Mouse (Mus musculus) kidney, adult 11 months (tissue): ENCODE results near the gene Adgrl2.

Source experiments
- DNase-seq: peaks from one replicate; pipeline ENCODE4 v3.0.0; 2022

The Adgrl2 gene

DNA sequence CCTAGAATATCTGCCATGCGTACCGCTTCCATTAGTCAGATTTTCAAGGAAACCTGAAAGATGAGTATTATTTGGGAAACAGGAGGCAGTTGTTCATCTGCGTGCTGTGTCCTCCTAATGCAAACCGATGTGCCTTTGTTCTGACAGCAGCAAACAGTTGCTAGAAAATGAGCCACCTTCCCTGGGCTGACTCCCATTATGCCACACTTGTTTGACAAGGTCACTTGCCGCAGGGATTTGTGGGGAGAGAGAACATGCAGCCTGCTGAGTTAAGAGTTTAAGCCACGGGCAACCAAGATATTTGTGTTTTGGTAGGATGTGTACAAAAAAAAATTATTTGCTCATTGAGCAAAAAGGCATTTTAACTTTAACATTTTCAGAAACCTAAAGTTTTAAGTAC lies 69.5 kb downstream of the Adgrl2 start:
- DNase-seq, result peak; percentile 35

DNA sequence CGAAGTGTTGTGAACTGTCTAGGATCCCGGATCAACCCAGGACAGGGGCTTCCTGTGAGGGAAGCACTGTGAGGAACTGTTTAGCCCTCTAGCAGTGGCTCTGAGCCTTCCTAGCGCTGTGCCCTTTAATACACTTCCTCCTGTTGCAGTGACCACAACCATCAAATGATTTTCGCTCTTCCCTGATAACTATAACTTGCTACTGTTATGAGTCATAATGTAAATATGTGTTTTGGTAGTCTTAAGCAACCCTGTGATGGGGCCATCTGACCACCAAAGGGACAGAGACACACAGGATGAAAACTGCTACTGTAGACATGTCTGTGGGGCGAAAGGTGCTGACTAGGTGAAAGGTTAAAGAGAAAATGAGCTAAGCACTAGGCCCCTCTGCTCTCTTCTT lies 71.9 kb downstream of the Adgrl2 start:
- DNase-seq, result no peak

DNA sequence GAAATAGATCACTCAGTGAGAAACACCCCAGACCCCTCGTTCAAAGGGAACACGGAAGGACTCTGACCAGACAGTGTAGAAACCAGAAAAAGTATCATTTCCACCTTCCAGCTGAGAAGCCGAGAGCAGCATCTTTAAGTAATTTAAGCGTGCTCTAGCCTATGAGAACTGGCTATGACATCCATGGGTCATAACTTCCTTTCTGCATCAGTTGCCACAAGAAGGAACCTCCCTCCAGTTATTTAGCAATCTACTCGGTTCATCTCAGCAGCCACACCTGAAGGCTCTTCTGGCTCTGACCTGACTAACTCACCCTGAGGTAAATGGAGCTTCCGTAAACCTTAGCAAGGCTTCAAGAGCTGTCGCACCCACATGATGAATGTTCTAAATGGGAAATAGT lies 72.5 kb downstream of the Adgrl2 start:
- DNase-seq, result no peak

DNA sequence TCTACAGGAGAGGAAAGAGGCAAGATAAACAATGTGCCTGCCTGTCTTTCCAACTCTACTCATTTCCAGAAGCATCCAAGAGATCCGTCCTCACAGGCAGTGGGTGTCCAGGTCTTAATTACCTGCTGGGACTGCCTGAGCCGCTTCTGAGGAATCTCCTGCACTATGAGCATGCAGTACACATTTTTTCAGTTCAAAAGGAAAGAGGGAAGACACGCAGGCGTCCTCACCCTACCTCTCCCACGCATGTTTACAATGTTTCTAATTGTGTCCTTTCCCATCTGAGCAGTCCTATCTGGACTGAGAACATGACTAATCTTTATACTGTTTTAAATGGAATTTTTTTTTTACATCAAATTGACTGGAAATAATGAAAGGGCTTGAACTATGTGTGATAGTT lies 74.1 kb downstream of the Adgrl2 start:
- DNase-seq, result no peak

DNA sequence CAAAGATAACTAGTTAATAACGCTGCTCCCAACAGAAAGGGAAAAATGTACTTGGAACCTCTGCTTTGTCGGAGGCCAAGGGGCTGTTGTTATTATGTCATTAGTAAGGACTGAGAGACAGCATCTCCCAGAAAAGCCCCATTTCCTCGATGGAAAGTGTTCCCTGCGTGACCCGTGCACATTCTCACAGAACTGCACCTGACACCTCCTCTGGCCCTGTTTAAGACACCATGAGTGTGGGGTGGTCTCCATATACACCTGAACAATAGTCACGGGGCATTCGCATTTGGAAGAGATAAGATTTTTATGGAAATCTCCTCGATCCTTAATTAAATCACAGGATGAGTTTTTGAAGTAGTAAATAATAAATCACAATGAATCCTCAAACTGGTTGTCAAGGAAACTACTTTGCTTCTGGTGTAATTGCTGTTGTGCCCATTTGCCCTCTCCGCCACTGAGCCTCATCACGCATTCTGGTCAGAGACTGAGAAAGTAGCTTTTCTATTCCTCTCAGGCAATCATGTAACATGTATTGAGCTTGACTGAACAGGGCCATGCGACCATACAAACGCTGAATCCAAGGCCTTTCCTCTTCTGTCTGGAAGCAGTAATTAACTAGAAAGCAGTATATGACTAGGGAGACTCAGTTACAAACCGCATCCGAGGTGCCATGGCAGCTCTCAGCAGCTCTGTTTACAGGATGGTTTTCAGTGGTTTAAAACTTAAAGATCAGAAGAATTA lies 77.2 kb downstream of the Adgrl2 start:
- DNase-seq, result no peak

DNA sequence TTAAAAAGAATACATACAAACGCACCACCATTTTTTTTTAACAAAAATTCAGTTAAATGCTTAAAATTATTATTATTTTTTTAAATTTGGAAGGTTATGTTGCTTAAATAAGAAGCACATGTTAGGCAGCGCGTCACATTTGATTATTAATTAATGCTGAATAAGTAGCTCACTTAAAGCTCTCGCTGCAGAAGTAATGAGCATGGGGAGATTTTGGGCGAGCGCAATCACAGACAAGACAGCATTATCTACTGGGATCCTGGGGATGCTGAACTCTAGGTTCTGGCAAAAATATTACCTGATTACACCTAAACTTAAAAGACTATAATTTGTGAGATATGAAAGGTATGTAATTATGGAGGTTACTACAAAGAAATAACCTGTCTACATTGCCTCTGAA lies 77.8 kb downstream of the Adgrl2 start:
- DNase-seq, result no peak

DNA sequence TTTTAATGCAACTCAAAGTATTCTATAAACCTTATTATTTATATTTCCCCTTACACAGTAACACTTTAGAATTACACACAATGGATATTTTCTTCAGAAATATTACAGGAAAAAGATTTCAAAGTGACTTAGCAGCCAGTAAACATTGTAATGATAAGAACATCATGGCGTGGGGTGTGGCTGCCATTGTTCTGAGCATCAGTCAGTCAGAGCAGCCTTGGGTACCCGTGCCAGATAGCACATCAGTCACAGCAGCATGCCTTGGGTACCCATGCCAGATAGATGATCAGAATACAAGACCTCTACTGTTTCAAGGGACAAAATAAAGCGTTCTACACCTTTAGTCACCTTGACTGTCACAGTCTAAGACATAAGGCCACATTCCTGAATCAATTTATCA lies 82.5 kb downstream of the Adgrl2 start:
- no peak for DNase-seq

DNA sequence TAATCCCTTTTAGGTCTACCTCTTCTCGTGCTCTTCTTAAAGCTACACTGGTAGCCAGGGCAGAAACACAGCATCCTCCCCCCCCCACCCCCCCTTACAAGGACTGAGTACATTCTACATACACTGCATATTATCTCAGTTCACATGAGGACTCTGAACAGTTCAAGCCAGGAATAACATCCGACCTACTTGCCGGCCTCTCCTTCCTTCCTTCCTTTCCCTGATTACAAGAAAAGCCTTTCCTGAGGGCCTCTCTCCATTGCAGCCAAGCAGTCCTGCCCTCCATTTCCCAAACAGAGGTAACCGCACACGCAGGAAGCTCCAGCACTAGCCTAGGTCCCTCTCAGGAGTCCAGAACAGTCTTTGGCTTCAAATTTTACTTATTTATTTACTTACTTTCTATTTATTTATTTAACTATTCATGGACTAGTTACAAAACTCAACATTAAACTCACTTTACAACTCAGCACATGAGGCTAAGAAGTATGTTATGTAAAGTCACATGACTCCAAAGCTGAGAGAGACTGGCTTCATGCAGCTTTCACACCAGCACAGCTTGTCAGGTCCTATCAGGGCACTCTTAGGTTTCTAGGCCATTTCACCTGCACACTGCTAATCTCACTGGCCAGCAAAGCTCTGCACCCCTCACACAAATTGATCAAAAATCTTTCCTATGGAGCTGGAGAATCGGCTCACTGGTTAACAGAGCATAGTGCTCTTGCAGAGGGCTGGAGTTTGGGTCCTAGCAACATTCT lies 83.2 kb downstream of the Adgrl2 start:
- no peak for DNase-seq

DNA sequence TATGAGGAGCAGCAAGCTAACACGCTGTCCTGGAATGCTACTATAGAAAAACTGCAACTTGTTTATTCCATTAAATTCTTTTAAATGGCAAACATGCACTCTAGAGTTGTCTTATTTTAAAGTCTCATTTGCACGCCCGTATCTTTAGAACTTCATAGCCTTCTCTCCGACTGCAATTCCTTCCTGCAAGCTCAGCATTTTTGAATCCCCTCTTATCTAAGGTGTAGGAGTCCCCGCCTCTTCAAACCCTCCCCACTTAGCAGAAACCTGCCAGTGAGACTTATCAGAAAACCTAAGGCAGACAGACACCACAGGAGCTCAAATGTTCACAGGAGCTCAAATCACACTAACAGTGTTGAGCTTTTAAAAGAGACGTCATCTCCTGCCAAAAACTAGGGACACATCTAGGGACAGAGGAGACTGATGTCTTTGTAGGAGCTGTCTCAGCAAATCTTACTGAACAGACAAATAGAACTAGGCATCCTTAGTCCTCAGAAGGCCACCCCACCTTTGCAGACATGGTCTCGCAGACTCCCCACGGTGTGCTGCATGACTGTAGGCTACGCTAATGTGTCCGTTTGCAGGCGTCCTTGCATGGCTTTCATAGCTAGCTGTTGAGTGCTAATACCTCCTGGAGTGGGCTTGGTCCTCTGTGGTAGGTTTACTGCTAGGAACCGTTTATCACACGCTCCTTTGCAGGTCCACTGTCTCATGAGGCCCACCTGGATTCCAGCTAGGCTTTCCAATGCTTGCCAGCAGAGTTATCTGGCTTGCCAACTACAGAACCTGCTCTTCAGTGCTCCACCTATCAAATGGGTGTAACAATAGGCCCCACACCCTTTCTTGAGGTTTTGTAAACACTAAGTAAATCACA lies 84.2 kb downstream of the Adgrl2 start:
- no peak for DNase-seq

DNA sequence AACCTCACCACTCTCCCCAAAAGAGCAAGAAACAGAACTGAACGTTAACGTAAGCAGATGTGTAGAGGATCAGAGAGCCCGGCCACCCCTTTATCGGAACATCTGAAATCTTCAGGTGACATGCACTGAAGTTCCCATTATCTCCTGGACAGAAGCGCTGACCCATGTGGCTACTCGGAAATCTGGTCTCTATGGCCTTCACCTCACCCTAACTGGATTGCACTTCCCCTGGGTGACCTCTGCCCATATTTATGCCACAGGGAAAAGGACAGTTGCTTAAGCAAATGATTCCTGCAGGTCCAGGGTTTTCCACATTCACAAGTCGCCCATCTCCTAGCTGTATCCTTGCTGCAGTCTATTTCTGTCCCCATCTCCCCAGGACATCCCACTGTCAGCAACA lies 84.9 kb downstream of the Adgrl2 start:
- no peak for DNase-seq

DNA sequence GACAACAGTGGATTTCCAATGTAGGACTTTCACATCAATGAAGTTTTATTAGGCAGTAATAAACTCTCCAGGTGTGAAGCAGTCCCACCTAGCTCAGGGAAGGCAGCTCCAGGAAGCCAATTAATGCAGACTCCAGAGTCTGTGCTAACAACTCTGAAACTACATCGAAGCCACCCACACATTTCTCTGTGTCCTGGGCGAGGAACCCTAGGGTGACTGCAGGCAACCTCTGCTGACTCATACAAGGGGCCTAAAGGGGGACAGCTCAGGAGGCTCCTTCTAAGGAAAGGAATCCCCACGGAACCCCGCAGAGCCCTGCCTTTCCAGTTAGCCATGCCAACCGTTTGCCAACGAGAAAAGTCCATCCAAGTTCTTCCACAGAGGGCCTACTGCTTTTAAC lies 90.5 kb downstream of the Adgrl2 start:
- no peak for DNase-seq

DNA sequence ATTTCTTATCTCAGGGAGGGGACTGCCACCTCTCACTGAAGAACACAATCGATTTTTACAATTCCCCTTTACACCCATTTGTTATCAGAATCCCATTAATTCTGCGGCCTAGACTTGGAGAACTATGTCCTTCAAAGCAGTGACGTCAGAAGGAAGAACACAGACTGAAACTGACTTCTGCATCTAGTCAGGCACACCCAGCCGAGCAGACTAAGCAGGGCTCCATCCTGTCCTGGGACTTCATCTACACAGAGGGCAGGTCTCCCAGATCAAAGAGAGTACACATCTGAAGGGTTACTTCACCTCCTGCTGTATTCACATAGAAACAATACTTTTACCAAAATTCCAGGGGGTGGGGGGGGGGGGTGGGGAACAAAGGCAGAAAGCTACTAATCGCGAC lies 90.9 kb downstream of the Adgrl2 start:
- DNase-seq, result no peak

DNA sequence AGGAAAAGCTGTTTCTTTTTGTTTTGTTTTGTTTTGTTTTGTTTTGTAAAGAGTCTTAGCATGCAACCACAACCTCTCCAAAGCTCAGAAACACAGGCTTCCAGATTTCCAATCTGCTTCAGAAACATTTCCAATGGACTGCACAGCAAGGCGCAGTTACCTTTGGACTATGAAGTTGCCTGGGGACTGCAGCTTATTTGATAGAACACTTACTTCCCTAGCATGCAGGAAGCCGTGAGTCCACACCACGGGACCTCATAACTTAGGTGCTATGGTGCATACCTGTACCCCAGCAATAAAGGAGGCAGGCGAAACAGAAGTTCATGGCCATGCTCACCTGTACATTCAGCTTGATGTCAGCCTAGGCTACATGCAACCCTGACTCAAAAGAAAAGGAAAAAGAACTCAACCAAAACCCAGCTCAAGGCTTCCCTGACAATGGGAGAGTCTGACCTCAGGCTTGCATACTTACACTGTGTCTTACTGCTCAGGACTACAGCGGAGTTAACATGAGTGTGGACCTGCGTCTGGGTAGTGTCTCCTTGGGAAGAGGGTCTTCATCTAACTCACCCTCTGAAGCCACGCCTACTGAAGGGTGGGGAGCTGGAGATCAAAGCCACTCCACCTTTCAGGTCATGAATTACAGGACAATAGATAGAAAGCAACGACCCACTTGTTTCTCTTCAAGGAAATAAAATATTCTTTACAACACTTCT lies 91.7 kb downstream of the Adgrl2 start:
- no peak for DNase-seq

DNA sequence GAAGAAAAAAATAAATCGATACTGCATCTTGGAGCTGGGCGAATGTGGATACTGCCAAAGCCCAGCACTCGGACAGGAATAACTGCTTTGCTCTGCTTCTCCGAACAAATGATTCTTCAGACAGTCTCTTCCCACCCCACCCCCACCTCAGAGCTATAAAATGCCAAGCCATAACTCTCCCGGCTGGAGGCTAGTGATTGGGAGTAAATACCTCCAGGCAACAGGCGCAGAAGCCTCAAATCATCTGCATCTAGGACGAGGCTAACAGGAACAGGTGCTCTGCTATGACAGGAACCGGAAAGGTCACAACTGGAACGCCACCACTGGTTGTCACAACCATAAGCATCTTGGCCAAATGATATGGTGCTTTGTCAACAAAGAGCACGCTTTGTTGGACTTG lies 94.1 kb downstream of the Adgrl2 start:
- DNase-seq, result no peak

DNA sequence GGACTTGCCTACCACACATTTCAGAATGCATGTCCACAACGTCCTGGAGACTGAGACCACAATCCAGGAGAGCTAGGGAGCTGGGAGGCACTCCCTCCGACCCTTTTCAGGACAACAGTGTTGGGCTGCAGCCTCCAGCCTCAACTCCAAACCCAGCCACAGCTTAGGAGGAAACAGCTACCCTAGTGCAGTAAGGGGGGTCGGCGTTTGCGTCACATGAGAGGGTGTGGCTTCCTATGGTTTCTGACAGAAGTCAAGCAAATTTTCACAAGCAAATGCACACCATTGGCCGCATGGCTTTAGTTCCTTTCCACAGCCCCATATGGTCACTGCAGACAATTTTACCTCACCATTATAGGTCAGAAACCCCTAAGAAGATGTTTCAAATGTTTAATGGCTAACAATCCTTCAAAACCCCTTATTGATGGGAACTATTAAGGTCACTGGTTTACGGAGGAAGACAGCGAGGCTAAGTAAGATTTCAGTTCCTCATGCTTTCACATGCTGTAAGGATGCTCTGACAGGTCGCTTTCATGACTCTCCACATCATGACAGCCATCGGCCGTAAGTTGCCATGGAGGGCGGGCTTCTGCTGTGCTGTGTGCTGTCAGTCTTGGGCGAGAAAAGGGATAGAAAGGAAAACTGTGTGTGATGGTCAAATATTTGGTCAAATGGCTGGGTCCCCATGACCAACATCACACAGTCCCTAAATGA lies 94.8 kb downstream of the Adgrl2 start:
- DNase-seq, result no peak

DNA sequence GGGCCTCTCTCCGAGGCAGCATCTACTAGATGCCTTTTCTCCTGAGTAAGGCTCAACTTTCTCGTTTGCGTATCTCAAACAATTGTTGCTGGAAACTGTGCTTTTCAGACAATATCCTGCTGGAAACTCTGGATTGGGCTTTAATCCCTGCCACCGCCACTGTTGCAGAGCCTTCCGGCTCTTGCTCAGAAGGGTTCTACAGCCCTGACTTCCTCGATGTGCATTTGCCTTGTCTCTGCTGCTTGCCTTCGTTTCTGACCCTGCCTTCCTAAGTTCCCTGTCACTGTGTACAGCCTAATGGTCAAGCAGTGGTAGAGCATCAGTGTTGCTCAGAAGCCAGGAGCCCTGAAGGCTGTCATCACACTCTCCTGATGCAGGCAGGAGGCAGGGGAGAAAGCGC lies 95.5 kb downstream of the Adgrl2 start:
- DNase-seq, result no peak

DNA sequence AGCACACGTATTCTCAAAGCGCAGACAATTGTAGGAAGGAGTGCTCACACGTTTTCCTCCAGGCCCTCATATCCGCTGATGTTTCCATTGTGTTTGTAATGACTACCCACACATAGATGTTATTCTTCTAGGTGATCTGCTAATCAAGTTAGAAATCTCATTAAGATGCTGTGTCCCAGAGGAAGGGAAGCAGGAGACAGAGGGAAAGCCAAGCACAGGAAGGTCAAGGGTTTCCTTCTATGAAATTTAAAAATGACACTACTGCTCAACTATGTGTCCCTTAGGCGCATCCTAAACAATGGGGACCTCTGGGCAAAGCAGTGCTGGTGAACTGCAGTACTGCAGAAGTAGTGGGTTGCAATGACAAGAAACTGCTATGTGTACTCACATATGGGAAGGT lies 102.5 kb downstream of the Adgrl2 start:
- no peak for DNase-seq

DNA sequence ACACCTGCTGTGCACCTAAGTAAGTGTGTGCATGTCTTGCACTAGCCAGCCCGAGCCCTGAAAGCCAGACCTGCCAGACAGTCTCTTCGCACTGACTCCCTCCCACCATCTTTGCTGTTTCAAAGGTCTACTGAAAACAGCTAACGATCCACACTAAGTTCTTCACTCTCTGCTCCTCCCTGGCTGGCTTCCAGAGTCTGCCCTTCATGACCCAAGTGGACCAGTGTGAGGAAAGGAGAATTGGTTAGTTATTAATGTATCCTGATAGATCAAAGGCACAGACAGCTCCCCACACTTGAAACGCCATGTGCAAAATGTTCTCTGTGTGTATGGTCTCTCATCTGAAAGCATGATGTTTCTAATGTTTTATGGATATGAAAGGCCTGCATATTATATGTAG lies 103.4 kb downstream of the Adgrl2 start:
- peak; percentile 85 for DNase-seq

DNA sequence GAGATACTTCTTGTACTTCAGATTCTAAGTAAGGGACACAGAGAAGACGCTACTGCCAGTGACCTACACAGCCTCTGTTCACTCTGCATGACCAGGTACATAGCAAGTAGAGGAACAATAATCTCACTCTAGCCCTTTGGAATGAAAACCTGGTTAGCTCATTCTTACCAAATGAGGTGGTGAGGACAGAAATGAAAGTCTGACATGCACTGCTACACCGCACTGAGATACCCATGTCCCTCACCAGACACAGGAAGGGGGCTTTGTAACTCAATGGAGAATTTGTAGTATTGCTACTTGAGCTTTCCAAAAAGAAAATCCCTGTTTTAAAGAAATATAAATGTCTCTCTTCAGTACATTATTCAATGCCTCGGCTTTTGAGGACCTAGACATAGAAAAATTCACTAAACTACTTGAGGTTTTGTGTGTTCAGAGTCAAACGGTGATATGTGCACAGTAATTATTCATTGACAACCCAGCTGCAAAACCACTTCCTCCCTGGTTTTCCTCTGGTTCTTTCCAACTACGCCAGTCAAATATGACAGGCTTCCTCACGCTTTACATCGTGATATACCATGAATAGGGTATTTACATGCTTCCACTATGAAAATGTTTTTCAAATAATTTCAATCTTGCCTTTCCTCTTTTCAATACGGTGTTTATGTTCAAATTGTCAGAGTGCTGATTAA lies 104.2 kb downstream of the Adgrl2 start:
- DNase-seq, result no peak

DNA sequence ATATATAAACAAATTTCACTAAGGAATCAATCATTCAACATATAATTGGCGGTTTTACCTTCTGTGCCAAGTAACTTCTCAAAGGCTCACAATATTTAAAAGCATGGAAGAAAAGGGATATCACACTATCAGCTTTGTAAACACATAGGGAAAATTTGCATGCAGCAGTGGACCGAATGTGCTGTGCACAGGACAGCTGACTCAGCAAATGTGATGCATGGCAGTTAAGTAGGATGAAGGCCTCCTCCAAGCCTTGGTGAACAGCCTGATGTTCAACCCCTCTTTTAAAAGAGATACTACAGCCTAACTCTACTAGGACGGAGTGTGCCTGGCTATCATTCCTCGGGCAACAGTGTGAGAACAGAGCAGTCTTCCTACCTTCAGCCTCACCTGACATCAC lies 105.2 kb downstream of the Adgrl2 start:
- no peak for DNase-seq

DNA sequence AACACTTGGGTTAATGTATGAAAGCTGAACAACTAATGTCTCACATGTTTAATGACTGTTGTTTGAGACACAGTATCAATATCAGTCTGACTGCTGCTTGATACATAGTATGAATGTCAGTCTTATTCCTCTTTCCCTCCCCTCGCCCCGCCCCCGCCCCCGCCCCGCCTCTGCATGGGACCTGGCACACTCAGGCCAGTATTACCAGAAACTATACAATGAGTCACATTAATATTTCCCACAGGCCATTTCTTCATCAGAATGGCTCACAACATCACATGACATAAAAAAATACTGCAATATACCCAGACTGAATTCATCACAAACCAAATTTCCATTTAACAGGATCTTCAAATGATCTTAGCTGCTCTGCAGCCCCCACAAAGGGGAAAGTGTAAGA lies 108.9 kb downstream of the Adgrl2 start:
- no peak for DNase-seq

DNA sequence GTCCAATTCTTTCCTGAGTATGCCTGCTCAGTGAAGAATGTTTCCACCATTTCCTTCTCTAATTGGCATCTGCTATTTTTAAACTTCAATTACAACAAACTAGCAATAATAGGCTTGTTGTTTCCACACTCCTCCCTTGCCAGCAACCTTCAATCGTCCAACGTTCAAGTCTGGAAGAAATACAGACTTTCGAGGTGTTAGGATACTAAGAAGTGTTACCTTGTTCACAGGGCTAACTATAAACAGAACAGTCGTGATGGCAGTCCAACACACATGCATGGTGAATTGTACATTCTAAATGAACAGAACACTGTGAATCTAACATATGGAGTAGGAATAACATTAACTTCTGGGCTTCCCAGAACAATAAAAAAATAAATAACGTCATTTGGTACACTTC lies 117.8 kb downstream of the Adgrl2 start:
- DNase-seq, result no peak
